Mouse (Mus musculus): Measurements from ENCODE around the gene Rab43.

- TF ChIP-seq CTCF (IDR thresholded peaks at IDR 0.05; ENCODE audit: low read depth, low read length) (no peak), POLR2A (IDR thresholded peaks at IDR 0.05; ENCODE audit: borderline replicate concordance, low read depth, low read length) (no peak)
Measured at GRCm38 (mm10) chr6:87780546-87781301, 31.2 kb downstream of the Rab43 start.

Measured in bone marrow macrophage, adult 2 months (primary cell).